Mouse (Mus musculus) lung, embryonic 14.5 days (tissue): ENCODE data around the gene Fam129b. TPM values are rescaled to one million over a fixed set of nuclear protein-coding genes. Genes with fewer than 3 reads are reported as not detected.

Source experiments
- ATAC-seq: fragments of 200-750 bp; cut with Nextera tagmentation; 2 replicates; pipeline ENCODE4 v1.8.0; 2017; ENCODE audit warnings: mild to moderate bottlenecking, moderate TSS enrichment, moderate library complexity; ENCODE audit not compliant: insufficient read depth
- DNase-seq: peaks from one replicate; pipeline ENCODE4 v3.0.0-alpha.2; 2015
- H3K27ac ChIP-seq: fragments of 300-500 bp; sonication (generic); 2 replicates; pipeline ENCODE4 v1.5.1; 2014; ENCODE audit warnings: low read depth, mild to moderate bottlenecking, moderate library complexity
- H3K27me3 ChIP-seq: fragments of 300-500 bp; sonication (generic); 2 replicates; pipeline ENCODE4 v1.6.1; 2014; ENCODE audit warnings: low read length, control low read depth; ENCODE audit not compliant: insufficient read depth
- H3K36me3 ChIP-seq: fragments of 300-500 bp; sonication (generic); 2 replicates; pipeline ENCODE4 v1.6.1; 2014; ENCODE audit warnings: control low read depth; ENCODE audit not compliant: insufficient read depth
- H3K4me1 ChIP-seq: fragments of 300-500 bp; sonication (generic); 2 replicates; pipeline ENCODE4 v1.6.1; 2014; ENCODE audit warnings: antibody characterized with exemption, control low read depth; ENCODE audit not compliant: insufficient read depth
- H3K4me2 ChIP-seq: fragments of 300-500 bp; sonication (generic); 2 replicates; pipeline ENCODE4 v1.6.1; 2014; ENCODE audit warnings: mild to moderate bottlenecking
- H3K4me3 ChIP-seq: fragments of 300-500 bp; sonication (generic); 2 replicates; pipeline ENCODE4 v1.5.1; 2014; ENCODE audit warnings: low read depth, low read length
- H3K9ac ChIP-seq: fragments of 300-500 bp; sonication (generic); 2 replicates; pipeline ENCODE4 v1.6.1; 2014
- H3K9me3 ChIP-seq: fragments of 300-500 bp; sonication (generic); 2 replicates; pipeline ENCODE4 v1.6.1; 2016; ENCODE audit warnings: low read depth, low read length, control low read depth
- CTCF ChIP-seq: IDR thresholded peaks from 2 replicates; pipeline ENCODE4 v1.5.1; 2016; ENCODE audit warnings: antibody characterized with exemption, low read depth
- WGBS: fragments of 180-500 bp; shearing (Covaris S2); extraction: QIAGEN DNeasy Blood & Tissue Kit; methylation state at CpG from one replicate; pipeline ENCODE4 v1.1.7; 2014; 5-methylcytosine and 5-hydroxymethylcytosine counted together
- polyA plus RNA-seq: library from polyadenylated mRNA; unstranded; fragments of >200 nt; fragmentation: Nextera tagmentation; extraction: Ambion mirVana; gene quantifications from 2 replicates; pipeline ENCODE4 v1.2.1, GENCODE M21; 2014

Gene Fam129b
- polyA plus RNA-seq, 1 experiment from 2014 or later: 46.5 TPM

DNA sequence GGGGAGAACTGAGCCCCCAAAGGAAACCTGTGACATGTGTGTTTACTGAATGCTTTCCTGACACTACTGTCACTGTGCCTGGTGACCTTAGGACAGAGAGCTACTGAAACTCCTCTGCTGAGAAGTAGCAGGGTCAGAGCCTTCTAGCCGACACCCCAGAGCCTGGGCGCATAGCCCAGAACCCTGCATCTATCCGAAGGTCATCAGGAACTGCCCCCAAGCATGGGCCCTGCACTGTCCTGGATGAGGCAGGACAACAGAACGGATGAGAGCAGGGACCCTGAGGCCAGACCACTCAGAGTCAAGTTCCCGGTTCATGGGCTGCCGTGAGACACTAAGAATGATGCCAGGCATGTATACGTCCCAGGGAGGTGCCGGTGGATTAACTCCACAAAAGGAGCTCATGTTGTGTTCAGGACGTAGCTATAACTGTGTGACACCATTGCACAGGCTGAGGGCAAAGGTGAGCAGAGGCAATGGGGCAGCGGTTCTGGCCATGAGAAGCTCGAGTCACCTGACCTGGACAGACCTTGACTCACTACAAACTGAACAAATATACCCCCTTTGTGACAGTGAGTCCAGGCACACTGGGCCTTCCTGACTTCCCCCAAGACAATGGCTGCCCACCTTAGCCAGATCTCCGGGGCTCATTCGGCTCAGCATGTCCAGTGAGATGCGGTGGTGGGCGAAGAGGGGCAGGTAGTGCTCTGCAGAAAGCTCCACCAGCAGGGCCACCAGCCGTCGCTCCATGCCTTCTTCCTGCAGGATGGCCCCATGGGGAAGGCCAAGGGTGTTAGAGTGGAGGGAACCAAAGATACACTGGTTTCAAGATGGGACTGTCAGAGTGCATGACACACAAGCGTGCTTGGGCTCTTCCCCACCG is 53.3 kb downstream of the Fam129b start:
- 80% methylated on average over 19 of the region's 19 CpGs for WGBS
- Histone ChIP-seq H3K4me3 (no peak overlapping the region), H3K9me3 (no peaks in the 10 kb centered on the region), H3K4me2 (no peak overlapping the region), H3K4me1 (no peaks in the 10 kb centered on the region), H3K36me3 (peaks cover 21% of the 10 kb centered on the region; the same call in 1 of the 2 replicates), H3K27me3 (no peaks in the 10 kb centered on the region), H3K27ac (no peak overlapping the region), H3K9ac (no peak overlapping the region)
- DNase-seq: no peak
- peak; percentile 2; the same call in 1 of the 2 replicates for ATAC-seq
- no peak for TF ChIP-seq CTCF

DNA sequence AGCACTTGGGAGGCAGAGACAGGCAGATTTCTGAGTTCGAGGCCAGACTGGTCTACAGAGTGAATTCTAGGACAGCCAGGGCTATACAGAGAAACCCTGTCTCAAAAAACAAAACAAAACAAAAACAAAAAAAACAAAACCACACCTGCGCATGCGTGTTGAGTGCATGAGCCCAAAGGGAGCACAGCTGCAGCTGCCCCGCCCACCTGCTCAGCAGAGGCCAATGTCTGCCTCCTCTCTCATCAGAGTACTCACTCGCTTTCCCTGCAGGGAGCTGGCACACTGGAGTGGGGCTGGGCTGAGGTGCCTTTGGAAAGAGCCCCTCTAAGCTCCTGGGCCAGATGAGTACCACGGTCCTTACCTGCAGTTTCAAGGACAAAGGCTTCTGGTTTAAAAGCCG is 55.8 kb downstream of the Fam129b start:
- Histone ChIP-seq H3K27me3 (no peaks in the 10 kb centered on the region), H3K9me3 (no peaks in the 10 kb centered on the region), H3K4me2 (no peak overlapping the region), H3K27ac (no peak overlapping the region), H3K36me3 (peaks cover 22% of the 10 kb centered on the region; the same call in 1 of the 2 replicates), H3K4me1 (no peaks in the 10 kb centered on the region), H3K4me3 (no peak overlapping the region), H3K9ac (no peak overlapping the region)
- no peak for TF ChIP-seq CTCF
- 78% methylated on average over 7 of the region's 7 CpGs for WGBS
- ATAC-seq: no peak
- no peak for DNase-seq

DNA sequence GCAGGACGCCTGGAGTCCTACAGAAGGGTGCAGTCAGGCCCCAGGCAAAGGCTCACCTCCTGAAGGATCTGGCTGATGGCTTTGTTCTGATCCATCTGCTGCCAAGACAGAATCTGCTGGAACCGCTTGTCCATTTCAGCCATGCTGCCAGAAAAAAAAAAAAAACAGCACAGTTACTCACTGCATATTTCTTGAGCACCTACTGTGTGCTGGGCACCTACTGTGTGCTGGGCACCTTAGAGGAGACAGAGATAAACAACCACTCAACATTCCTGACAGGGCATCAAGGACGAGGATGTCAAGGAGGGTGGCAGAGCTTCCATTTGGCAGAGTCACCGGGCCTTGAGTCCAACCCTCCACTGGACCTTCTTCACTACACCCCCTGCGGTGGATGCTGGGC is 62.8 kb downstream of the Fam129b start:
- TF ChIP-seq CTCF: no peak
- Histone ChIP-seq H3K9me3 (no peaks in the 10 kb centered on the region), H3K4me1 (no peaks in the 10 kb centered on the region), H3K4me3 (no peak overlapping the region), H3K4me2 (no peak overlapping the region), H3K36me3 (peaks cover 21% of the 10 kb centered on the region; the same call in 1 of the 2 replicates), H3K9ac (no peak overlapping the region), H3K27ac (no peak overlapping the region), H3K27me3 (no peaks in the 10 kb centered on the region)
- no peak for DNase-seq
- no peak for ATAC-seq
- WGBS: 87% methylated on average over 5 of the region's 5 CpGs

DNA sequence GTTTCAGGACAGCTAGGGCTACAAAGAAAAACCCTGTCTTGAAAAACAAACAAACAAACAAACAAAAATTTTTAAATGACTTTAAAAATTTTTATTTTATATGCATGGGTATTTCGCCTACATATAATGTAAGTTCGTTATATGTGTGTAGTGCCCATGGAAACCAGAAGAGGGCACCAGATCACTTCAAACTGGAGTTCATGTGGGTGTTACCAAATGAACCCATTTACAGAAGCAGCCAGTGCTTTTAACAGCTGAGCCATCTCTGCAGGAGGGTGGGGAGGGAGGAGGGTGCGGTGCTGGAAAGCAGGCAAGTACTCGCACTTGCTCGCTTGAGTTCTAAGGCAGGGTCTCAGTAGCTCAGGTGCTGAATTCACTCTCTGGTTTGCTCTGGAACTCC is 63.5 kb downstream of the Fam129b start:
- no peaks in the 10 kb centered on the region for H3K4me1 ChIP-seq
- H3K4me2 ChIP-seq: no peak overlapping the region
- H3K27me3 ChIP-seq: no peaks in the 10 kb centered on the region
- H3K4me3 ChIP-seq: no peak overlapping the region
- peak; percentile 84 for DNase-seq
- H3K36me3 ChIP-seq: peaks cover 16% of the 10 kb centered on the region; the same call in 1 of the 2 replicates
- 63% methylated on average over 5 of the region's 5 CpGs for WGBS
- H3K27ac ChIP-seq: no peak overlapping the region
- ATAC-seq: no peak
- no peak overlapping the region for H3K9ac ChIP-seq
- no peaks in the 10 kb centered on the region for H3K9me3 ChIP-seq
- peak; percentile 62 for TF ChIP-seq CTCF

DNA sequence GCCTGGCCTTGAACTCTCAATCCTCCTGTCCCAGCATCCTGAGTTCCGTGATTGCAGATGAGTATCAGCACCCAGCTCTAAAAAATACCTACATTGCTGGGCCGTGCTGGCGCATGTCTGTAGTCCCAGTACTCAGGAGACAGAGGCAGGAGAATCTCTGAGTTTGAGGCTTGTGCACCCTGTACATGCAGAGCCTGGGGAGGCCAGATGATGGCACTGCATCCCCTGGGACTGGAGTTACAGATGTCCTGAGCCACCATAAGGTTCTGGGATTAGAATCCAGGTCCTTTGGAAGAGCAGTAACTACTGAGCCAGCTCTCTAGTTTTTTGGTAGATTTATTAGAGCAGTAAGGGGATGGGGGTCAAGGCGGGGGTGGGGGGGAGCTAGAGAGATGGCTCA is 64.6 kb downstream of the Fam129b start:
- no peak overlapping the region for H3K9ac ChIP-seq
- no peak overlapping the region for H3K4me3 ChIP-seq
- H3K4me1 ChIP-seq: no peaks in the 10 kb centered on the region
- no peak overlapping the region for H3K4me2 ChIP-seq
- WGBS: 93% methylated on average over 4 of the region's 4 CpGs
- H3K36me3 ChIP-seq: peaks cover 23% of the 10 kb centered on the region; the same call in 1 of the 2 replicates
- no peak for TF ChIP-seq CTCF
- no peak overlapping the region for H3K27ac ChIP-seq
- H3K27me3 ChIP-seq: no peaks in the 10 kb centered on the region
- DNase-seq (no peak), ATAC-seq (no peak)
- no peaks in the 10 kb centered on the region for H3K9me3 ChIP-seq

DNA sequence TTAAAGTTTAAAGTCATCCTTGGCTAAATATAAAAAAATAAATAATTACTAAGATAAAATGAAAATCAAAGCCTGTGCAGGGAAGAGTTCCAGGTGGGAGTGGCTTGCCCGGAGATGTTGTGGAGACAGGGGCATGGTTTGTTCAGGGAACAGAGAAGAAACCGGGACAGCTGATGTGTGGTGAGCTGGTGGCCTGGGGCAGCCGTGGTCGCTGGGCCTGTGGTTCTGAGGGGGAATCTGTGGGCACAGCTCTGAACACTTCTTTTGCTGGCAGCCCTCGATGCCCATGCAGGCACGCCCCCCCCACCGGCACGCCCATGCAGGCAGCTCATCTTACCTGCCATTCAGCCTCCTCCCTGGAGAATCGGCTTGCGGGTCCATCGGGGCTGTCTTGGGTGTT is 71.5 kb downstream of the Fam129b start:
- no peaks in the 10 kb centered on the region for H3K9me3 ChIP-seq
- H3K36me3 ChIP-seq: peaks cover 25% of the 10 kb centered on the region; the same call in 1 of the 2 replicates
- no peak overlapping the region for H3K4me3 ChIP-seq
- no peak for DNase-seq
- no peak overlapping the region for H3K27ac ChIP-seq
- no peak overlapping the region for H3K4me2 ChIP-seq
- TF ChIP-seq CTCF: no peak
- ATAC-seq: no peak
- 84% methylated on average over 11 of the region's 11 CpGs for WGBS
- H3K27me3 ChIP-seq: no peaks in the 10 kb centered on the region
- no peaks in the 10 kb centered on the region for H3K4me1 ChIP-seq
- no peak overlapping the region for H3K9ac ChIP-seq

DNA sequence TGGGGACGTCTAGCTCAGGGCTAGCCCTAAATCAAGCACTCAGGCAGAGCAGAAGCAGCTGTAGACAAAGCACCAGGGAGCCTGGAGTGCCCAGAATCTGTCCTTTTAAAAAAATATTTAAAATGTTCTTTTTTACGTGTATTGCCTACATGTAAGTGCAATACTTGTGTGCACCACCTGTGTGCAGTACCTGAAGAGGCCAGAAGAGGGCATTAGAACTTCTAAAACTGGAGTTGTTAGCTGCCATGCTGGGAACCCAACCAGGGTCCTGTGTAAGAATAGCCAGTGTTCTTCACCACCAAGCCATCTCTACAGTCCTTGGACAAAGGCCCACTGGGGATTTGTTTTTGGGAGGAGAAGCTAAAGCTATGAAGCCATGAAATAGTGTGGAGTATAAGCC is 78.7 kb downstream of the Fam129b start:
- 88% methylated on average over 2 of the region's 2 CpGs for WGBS
- H3K4me3 ChIP-seq: no peak overlapping the region
- no peaks in the 10 kb centered on the region for H3K27me3 ChIP-seq
- no peak overlapping the region for H3K4me2 ChIP-seq
- H3K9me3 ChIP-seq: no peaks in the 10 kb centered on the region; the same call in 1 of the 2 replicates
- H3K9ac ChIP-seq: no peak overlapping the region
- H3K36me3 ChIP-seq: peaks cover 21% of the 10 kb centered on the region; the same call in 1 of the 2 replicates
- no peak overlapping the region for H3K27ac ChIP-seq
- ATAC-seq (no peak), DNase-seq (no peak)
- peak; percentile 38 for TF ChIP-seq CTCF
- H3K4me1 ChIP-seq: no peaks in the 10 kb centered on the region
